Mouse (Mus musculus): ENCODE measurements around the gene Prelp.
"Not testable (repeated sequence)": the region's sequence is repeated elsewhere in the genome, so short reads cannot be mapped to it uniquely, and the experiment has no call there.

Gene Prelp
- long read RNA-seq, experiment 1, transcript Prelp-201 (3 exons, 3,615 nt): major isoform, 15 of 22 reads
- long read RNA-seq, experiment 1, partial matches to known transcripts: 0 of 22 reads
- long read RNA-seq, experiment 1, other reads (novel, unspliced or antisense): 6 of 22 reads
- long read RNA-seq, experiment 2, transcript Prelp-201 (3 exons, 3,615 nt): major isoform, 10 of 18 reads
- long read RNA-seq, experiment 2, partial matches to known transcripts: 0 of 18 reads
- long read RNA-seq, experiment 2, other reads (novel, unspliced or antisense): 8 of 18 reads

GRCm38 (mm10) chr1:133921304-133921751, at the start of gene Prelp:
TSS of gene Prelp (minus strand) at chr1:133921414.
- intact Hi-C loops (cut with DNase I): no loop called here

- intact Hi-C loops (cut with DNase I): no loop called here
Observed at GRCm38 (mm10) chr1:133969427-133969826, 48.2 kb upstream of the Prelp start.

GRCm38 (mm10) chr1:133968788-133969325, 47.6 kb upstream of the Prelp start:
- intact Hi-C loops (cut with DNase I): no loop called here

GRCm38 (mm10) chr1:133967481-133968017, 46.3 kb upstream of the Prelp start:
- intact Hi-C loops (cut with DNase I): no loop called here

- intact Hi-C loops (cut with DNase I): no loop called here
Observed at GRCm38 (mm10) chr1:133966044-133966443, 44.8 kb upstream of the Prelp start.

- intact Hi-C loops (cut with DNase I): no loop called here
Observed at GRCm38 (mm10) chr1:133965298-133965697, 44.1 kb upstream of the Prelp start.

- intact Hi-C loops (cut with DNase I): no loop called here
Observed at GRCm38 (mm10) chr1:133964742-133965141, 43.5 kb upstream of the Prelp start.

- intact Hi-C loops (cut with DNase I): not testable (repeated sequence)
Observed at GRCm38 (mm10) chr1:133963578-133963977, 42.4 kb upstream of the Prelp start.

- intact Hi-C loops (cut with DNase I): not testable (repeated sequence)
Observed at GRCm38 (mm10) chr1:133963128-133963527, 41.9 kb upstream of the Prelp start.

GRCm38 (mm10) chr1:133961281-133962134, 40.3 kb upstream of the Prelp start:
- intact Hi-C loops (cut with DNase I): loop anchor here (1.0 kb wide), 1 partner anchor 84 kb away; no protein-coding TSS in a partner anchor

- intact Hi-C loops (cut with DNase I): loop anchor here (5.0 kb wide), 1 partner anchor 47 kb away; no protein-coding TSS in a partner anchor
Observed at GRCm38 (mm10) chr1:133959521-133959920, 38.3 kb upstream of the Prelp start.

- intact Hi-C loops (cut with DNase I): no loop called here
Observed at GRCm38 (mm10) chr1:133954009-133954408, 32.8 kb upstream of the Prelp start.

GRCm38 (mm10) chr1:133953261-133953742, 32.1 kb upstream of the Prelp start:
- intact Hi-C loops (cut with DNase I): no loop called here

- intact Hi-C loops (cut with DNase I): no loop called here
Observed at GRCm38 (mm10) chr1:133951598-133951997, 30.4 kb upstream of the Prelp start.

GRCm38 (mm10) chr1:133950061-133950782, 29.0 kb upstream of the Prelp start:
- intact Hi-C loops (cut with DNase I): no loop called here

- intact Hi-C loops (cut with DNase I): no loop called here
Observed at GRCm38 (mm10) chr1:133945106-133945505, 23.9 kb upstream of the Prelp start.

- intact Hi-C loops (cut with DNase I): no loop called here
Observed at GRCm38 (mm10) chr1:133941904-133942303, 20.7 kb upstream of the Prelp start.

GRCm38 (mm10) chr1:133941158-133941860, 20.1 kb upstream of the Prelp start:
- intact Hi-C loops (cut with DNase I): no loop called here

- intact Hi-C loops (cut with DNase I): no loop called here
Observed at GRCm38 (mm10) chr1:133940481-133941092, 19.4 kb upstream of the Prelp start.

GRCm38 (mm10) chr1:133939708-133940107, 18.5 kb upstream of the Prelp start:
- intact Hi-C loops (cut with DNase I): no loop called here

Measured in adrenal gland (tissue).